Mouse (Mus musculus): ENCODE results near the gene Tgif1. TPM values are rescaled to one million over a fixed set of nuclear protein-coding genes. Genes with fewer than 3 reads are reported as not detected.
A peak's percentile ranks its signal among the peaks of the same experiment; 100 is the strongest.

Tgif1 gene
- polyA plus RNA-seq, 1 experiment: 95.7 TPM

DNA sequence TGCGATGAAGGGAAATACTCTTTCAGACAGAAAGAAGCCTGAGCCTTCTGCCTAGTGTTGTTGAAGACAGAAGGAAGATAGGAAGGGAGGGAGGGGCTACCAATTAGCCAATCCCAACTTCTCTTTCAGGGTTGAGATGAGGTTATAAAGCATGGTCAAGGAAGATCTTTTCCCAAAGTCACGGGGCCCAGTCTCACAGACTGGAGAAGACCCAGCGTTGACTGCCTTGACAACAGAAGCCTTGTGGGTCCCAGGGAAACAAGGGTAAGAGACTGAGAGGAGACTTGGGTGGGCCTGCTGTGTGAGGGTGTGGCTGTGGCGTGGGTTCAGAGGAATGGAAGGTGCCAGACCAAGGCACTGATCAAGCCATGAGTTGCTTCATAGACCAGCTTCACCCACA is 17.2 kb upstream of the Tgif1 start:
- no peaks in the 10 kb centered on the region; the same call in 1 of the 2 replicates for H3K4me1 ChIP-seq (ENCODE audit: control insufficient read depth, insufficient read depth, low read length)
- no peak overlapping the region for H3K27ac ChIP-seq (ENCODE audit: insufficient read depth, low read length)
- TF ChIP-seq CTCF (IDR thresholded peaks at IDR 0.05; ENCODE audit: borderline replicate concordance, insufficient read depth, low read length) (no peak), POLR2A (IDR thresholded peaks at IDR 0.05; ENCODE audit: low read depth, low read length) (no peak)

DNA sequence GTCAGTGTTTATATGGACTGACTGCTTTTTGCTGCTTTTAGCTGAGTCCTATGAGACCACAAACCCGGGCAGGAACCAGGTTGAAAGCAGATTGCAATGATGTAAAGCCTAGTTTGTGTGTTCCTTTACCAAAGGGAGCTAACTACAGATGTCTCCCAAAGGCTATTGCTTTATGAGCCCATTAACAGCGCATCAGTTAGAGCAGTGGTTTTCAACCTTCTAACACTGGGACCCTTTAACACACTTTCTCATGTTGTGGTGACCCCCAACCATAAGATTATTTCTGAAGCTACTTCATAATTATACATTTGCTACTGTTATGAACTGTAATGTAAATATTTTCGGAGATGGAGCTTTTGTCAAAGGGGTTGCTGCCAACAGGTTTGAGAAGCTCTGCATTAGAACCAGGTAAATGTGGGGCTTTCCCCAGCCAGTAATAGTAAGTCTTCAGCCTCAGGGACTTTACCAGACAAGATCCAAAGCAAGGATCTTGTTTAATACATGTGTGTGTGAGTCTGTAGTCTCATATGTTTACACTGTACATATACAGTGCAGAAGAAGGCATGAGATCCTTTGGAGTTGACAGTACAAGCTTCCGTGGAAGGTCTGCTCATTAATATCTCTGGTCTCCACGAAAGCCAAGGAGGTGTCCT is 15.4 kb upstream of the Tgif1 start:
- Histone ChIP-seq H3K4me3 (ENCODE audit: insufficient read depth, low read length) (no peak overlapping the region), H3K27ac (ENCODE audit: insufficient read depth, low read length) (no peak overlapping the region), H3K4me1 (ENCODE audit: control insufficient read depth, insufficient read depth, low read length) (no peaks in the 10 kb centered on the region; the same call in 1 of the 2 replicates)
- no peak for TF ChIP-seq CTCF (IDR thresholded peaks at IDR 0.05; ENCODE audit: borderline replicate concordance, insufficient read depth, low read length)
- no peak for TF ChIP-seq POLR2A (IDR thresholded peaks at IDR 0.05; ENCODE audit: low read depth, low read length)

More for the DNA sequence above, 17.2 kb upstream of the Tgif1 start:
- no peak overlapping the region for H3K4me3 ChIP-seq (ENCODE audit: insufficient read depth, low read length)

DNA sequence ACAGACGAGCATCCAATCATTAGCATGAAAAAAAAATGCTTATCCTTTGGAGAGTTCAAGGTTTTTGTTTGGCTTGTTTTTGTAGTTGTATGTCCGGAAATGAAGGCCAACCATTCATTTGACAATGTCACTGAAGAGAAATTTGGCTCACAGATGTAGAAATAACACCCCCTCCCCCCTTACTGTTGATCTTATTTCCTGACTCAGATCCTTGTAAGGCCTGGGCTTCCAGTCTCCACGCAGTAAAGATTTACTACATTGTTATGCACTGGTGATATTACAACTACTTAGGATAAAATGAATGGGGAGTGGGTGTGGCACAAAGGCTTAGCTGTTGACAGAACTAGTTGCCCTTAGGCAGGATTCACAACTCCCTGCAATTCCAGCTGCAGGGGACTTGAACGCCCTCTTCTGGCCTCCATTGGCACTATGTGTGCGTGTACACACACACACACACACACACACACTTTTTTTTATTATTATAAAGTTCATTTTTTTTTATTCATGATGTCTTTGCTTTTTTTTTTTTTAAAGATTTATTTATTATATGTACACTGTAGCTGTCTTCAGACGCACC is 13.3 kb upstream of the Tgif1 start:
- H3K4me3 ChIP-seq (ENCODE audit: insufficient read depth, low read length): no peak overlapping the region
- TF ChIP-seq POLR2A (IDR thresholded peaks at IDR 0.05; ENCODE audit: low read depth, low read length): no peak
- no peak for TF ChIP-seq CTCF (IDR thresholded peaks at IDR 0.05; ENCODE audit: borderline replicate concordance, insufficient read depth, low read length)
- H3K4me1 ChIP-seq (ENCODE audit: control insufficient read depth, insufficient read depth, low read length): no peaks in the 10 kb centered on the region
- no peak overlapping the region for H3K27ac ChIP-seq (ENCODE audit: insufficient read depth, low read length)

- TF ChIP-seq POLR2A (IDR thresholded peaks at IDR 0.05; ENCODE audit: low read depth, low read length) (no peak), CTCF (IDR thresholded peaks at IDR 0.05; ENCODE audit: borderline replicate concordance, insufficient read depth, low read length) (no peak)
- no peak overlapping the region for H3K4me3 ChIP-seq (ENCODE audit: insufficient read depth, low read length)
- H3K4me1 ChIP-seq (ENCODE audit: control insufficient read depth, insufficient read depth, low read length): no peaks in the 10 kb centered on the region
- H3K27ac ChIP-seq (ENCODE audit: insufficient read depth, low read length): no peak overlapping the region
These were observed 12.7 kb upstream of the Tgif1 start for GRCm38 (mm10) chr17:70866029-70866428.

DNA sequence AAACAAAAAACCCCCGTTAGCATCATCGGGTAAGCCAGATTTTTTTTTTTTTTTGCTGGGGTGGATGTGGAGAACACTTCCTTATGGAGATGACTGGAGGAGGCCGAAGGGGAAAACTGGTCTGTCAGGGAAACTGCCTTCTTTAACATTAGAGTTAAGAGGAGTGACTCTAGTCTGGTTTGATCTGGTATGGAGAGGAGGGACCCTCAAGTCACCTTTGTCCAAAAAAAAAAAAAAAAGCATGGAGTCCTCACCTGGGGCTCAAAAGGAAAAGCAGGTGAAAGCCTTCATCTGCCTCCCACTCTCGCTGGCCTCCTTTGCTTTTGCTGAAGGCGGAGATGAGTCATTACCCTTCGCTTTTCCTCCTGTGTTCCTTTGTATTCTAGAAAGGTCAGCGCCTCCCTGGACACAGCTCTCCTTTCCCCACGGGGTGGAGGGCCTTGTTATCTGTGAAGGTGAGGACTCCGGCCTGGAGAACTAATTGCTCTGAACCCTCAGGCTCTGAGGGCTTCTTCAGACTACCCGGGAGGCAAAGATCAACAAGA is 11.8 kb upstream of the Tgif1 start:
- Histone ChIP-seq H3K27ac (ENCODE audit: insufficient read depth, low read length) (no peak overlapping the region), H3K4me3 (ENCODE audit: insufficient read depth, low read length) (no peak overlapping the region), H3K4me1 (ENCODE audit: control insufficient read depth, insufficient read depth, low read length) (no peaks in the 10 kb centered on the region)
- no peak for TF ChIP-seq POLR2A (IDR thresholded peaks at IDR 0.05; ENCODE audit: low read depth, low read length)
- TF ChIP-seq CTCF (IDR thresholded peaks at IDR 0.05; ENCODE audit: borderline replicate concordance, insufficient read depth, low read length): no peak

GRCm38 (mm10) chr17:70864645-70865044 is 11.3 kb upstream of the Tgif1 start:
- no peaks in the 10 kb centered on the region for H3K4me1 ChIP-seq (ENCODE audit: control insufficient read depth, insufficient read depth, low read length)
- TF ChIP-seq POLR2A (IDR thresholded peaks at IDR 0.05; ENCODE audit: low read depth, low read length) (no peak), CTCF (IDR thresholded peaks at IDR 0.05; ENCODE audit: borderline replicate concordance, insufficient read depth, low read length) (no peak)

GRCm38 (mm10) chr17:70864117-70864516 is 10.8 kb upstream of the Tgif1 start:
- Histone ChIP-seq H3K27ac (ENCODE audit: insufficient read depth, low read length) (no peak overlapping the region), H3K4me3 (ENCODE audit: insufficient read depth, low read length) (no peak overlapping the region), H3K4me1 (ENCODE audit: control insufficient read depth, insufficient read depth, low read length) (no peaks in the 10 kb centered on the region)
- TF ChIP-seq POLR2A (IDR thresholded peaks at IDR 0.05; ENCODE audit: low read depth, low read length) (no peak), CTCF (IDR thresholded peaks at IDR 0.05; ENCODE audit: borderline replicate concordance, insufficient read depth, low read length) (no peak)

More at GRCm38 (mm10) chr17:70864645-70865044, 11.3 kb upstream of the Tgif1 start:
- H3K4me3 ChIP-seq (ENCODE audit: insufficient read depth, low read length): no peak overlapping the region
- no peak overlapping the region for H3K27ac ChIP-seq (ENCODE audit: insufficient read depth, low read length)

GRCm38 (mm10) chr17:70858814-70859213 is 5.5 kb upstream of the Tgif1 start:
- no peak overlapping the region for H3K27ac ChIP-seq (ENCODE audit: insufficient read depth, low read length)
- TF ChIP-seq CTCF (IDR thresholded peaks at IDR 0.05; ENCODE audit: borderline replicate concordance, insufficient read depth, low read length) (no peak), POLR2A (IDR thresholded peaks at IDR 0.05; ENCODE audit: low read depth, low read length) (no peak)
- H3K4me3 ChIP-seq (ENCODE audit: insufficient read depth, low read length): no peak overlapping the region
- no peaks in the 10 kb centered on the region for H3K4me1 ChIP-seq (ENCODE audit: control insufficient read depth, insufficient read depth, low read length)

DNA sequence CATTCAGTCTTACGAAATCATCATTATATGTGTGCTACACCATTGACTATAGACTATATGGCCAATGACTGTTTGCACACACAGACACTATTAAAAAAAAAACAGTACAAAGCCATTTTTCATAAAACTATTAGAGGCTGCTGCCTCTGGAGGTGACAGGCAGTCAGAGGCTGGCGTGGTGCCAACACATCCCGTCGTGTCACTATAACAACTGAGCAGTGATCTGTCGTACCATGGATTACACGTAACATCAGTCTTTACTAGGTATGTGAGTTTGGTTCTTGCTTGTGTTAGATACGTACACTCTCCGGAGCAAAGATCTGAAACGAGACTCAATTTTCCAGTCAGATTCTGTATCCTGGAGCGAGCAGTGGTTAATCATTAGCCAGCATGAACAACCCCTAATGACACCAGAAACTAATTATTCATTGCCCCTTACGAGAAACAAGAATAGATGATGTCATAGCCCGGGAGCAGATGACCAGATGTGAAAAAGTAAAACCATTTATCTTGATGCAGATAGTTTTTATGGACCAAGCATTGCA is 3.6 kb upstream of the Tgif1 start:
- Histone ChIP-seq H3K4me1 (ENCODE audit: control insufficient read depth, insufficient read depth, low read length) (no peaks in the 10 kb centered on the region), H3K27ac (ENCODE audit: insufficient read depth, low read length) (no peak overlapping the region), H3K4me3 (ENCODE audit: insufficient read depth, low read length) (no peak overlapping the region)
- no peak for TF ChIP-seq CTCF (IDR thresholded peaks at IDR 0.05; ENCODE audit: borderline replicate concordance, insufficient read depth, low read length)
- no peak for TF ChIP-seq POLR2A (IDR thresholded peaks at IDR 0.05; ENCODE audit: low read depth, low read length)

DNA sequence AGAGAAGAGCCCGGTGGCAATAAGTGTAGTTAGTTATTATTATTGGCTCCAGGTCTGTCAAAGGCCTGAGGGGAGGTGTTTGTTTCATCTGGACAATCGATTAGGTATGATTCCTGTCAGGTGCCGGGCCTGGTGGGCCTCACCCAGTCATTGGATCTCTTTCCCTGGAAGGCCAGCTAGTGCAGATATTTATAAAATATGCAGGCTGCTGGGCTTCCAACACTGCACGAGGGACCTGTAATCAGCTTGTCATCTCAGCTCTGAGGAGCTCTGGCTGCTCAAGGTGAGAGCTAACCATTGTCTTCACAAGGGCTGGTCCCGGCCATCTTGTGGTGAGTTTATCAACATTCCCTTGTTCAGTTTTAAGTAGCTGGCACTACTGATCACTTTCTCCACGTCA is 675 bp upstream of the Tgif1 start:
- Histone ChIP-seq H3K27ac (ENCODE audit: insufficient read depth, low read length) (peak overlapping the region; percentile 97), H3K4me3 (ENCODE audit: insufficient read depth, low read length) (peak overlapping the region; percentile 94), H3K4me1 (ENCODE audit: control insufficient read depth, insufficient read depth, low read length) (no peaks in the 10 kb centered on the region)
- no peak for TF ChIP-seq POLR2A (IDR thresholded peaks at IDR 0.05; ENCODE audit: low read depth, low read length)
- no peak for TF ChIP-seq CTCF (IDR thresholded peaks at IDR 0.05; ENCODE audit: borderline replicate concordance, insufficient read depth, low read length)
